Mouse (Mus musculus): ENCODE results near the gene Mrpl22. TPM values are rescaled to one million over a fixed set of nuclear protein-coding genes. Genes with fewer than 3 reads are reported as not detected.
A peak's percentile ranks its signal among the peaks of the same experiment; 100 is the strongest.

Mrpl22 gene
- polyA plus RNA-seq, 1 experiment: 13.3 TPM

DNA sequence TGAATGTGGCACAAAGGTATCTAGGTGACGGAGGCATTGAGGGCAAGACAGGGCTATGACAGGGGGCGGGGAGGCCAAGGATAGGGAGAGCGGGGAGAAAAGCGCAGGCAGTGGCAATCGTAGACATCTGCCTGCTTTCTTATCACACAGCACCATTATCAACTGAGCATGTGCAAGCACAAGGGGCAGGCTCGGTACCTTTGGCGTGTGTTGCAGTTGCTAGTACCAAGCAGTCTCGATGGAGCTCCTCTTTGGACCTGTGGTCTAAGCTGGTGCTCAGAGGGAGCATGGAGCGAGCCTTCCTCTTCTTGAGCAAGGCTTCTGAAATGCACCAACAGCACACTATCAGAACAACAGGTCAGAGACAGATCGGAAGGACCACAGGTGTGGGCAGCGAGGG is 32.6 kb upstream of the Mrpl22 start:
- H3K4me3 ChIP-seq (replicated peaks): no peak overlapping the region
- TF ChIP-seq FLI1 (IDR thresholded peaks at IDR 0.05; ENCODE audit: low read length): no peak
- no peak for TF ChIP-seq GATA1 (IDR thresholded peaks at IDR 0.05; ENCODE audit: borderline replicate concordance, low read length)
- H3K9me3 ChIP-seq: no peaks in the 10 kb centered on the region
- H3K4me1 ChIP-seq: peaks cover 29% of the 10 kb centered on the region
- H3K27me3 ChIP-seq (replicated peaks): no peaks in the 10 kb centered on the region
- H3K36me3 ChIP-seq (replicated peaks; ENCODE audit: low read length): peaks cover 92% of the 10 kb centered on the region

DNA sequence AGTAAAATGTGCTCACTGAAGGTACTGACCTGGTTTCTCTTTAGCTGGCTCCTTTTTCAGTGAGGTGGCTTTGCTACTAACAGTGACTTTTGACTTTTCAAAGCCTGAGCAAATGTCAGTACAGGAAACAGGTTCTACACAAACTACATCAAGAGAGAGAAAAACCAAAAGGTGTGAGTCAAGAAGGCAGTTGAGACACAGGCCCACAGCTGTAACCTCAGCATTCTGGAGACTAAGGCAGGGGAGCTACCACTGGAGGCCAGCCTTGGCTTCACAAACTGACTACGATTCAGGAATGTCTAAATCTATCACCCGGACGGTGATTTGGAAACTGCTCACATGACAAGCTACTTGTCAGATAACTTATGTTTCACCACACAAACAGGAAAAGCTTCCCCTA is 32.0 kb upstream of the Mrpl22 start:
- peaks cover 29% of the 10 kb centered on the region for H3K4me1 ChIP-seq
- TF ChIP-seq GATA1 (IDR thresholded peaks at IDR 0.05; ENCODE audit: borderline replicate concordance, low read length): no peak
- no peak for TF ChIP-seq FLI1 (IDR thresholded peaks at IDR 0.05; ENCODE audit: low read length)
- no peaks in the 10 kb centered on the region for H3K27me3 ChIP-seq (replicated peaks)
- peaks cover 91% of the 10 kb centered on the region for H3K36me3 ChIP-seq (replicated peaks; ENCODE audit: low read length)
- H3K9me3 ChIP-seq: no peaks in the 10 kb centered on the region
- H3K4me3 ChIP-seq (replicated peaks): no peak overlapping the region

DNA sequence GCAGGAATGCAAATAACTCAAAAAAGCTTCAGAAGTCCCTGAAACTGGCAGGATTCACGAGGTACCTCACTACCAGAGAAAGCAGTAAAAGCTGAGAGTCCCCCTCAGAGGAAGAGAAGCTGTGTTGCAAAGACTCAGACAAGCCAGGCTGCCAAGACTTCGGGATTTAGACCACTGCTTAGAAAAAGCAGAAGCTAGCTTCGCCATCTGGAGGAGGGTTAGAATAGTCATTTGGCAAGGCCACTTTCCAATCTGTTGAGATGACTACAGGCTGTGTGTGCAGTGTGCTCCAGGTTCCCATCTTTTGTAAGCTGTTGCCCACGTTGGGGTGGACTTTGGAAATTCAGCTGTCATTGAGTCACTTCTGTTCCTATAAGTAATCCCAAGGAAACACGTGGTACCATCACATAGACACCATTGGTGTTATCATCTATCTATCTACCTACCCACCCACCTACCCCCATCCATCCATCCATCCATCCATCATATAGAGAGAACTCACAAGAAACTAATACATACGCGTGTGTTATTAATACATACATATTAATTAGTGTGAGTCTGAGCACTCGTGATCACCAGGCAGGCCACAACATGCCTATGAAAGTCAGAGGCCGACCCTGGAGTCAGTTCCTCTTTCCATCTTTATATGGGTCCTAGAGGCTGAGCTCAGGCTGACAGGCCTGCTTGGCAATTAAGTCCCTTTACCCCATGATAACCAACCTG is 27.6 kb upstream of the Mrpl22 start:
- H3K36me3 ChIP-seq (replicated peaks; ENCODE audit: low read length): peaks cover 91% of the 10 kb centered on the region
- TF ChIP-seq FLI1 (IDR thresholded peaks at IDR 0.05; ENCODE audit: low read length): no peak
- TF ChIP-seq GATA1 (IDR thresholded peaks at IDR 0.05; ENCODE audit: borderline replicate concordance, low read length): no peak

DNA sequence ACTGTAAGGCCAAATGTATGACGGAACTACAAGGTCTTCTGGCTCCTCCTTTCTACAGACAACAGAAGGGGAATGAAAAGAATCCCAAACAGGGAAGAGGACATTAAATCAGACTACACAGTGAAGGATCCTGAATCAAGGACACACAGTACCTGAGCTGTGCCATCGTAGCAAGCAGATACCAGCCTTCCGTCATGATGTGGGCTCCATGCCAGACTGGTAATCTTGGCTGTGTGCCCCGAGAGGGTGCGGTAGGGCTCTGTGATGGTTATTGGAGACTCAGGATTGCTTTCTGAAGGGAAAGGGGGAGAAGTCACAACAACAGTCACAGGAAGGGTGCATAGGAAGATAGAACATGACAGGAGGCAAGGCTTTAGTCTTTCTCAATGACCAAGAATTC is 25.2 kb upstream of the Mrpl22 start:
- no peak for TF ChIP-seq FLI1 (IDR thresholded peaks at IDR 0.05; ENCODE audit: low read length)
- TF ChIP-seq GATA1 (IDR thresholded peaks at IDR 0.05; ENCODE audit: borderline replicate concordance, low read length): no peak
- H3K4me1 ChIP-seq: no peaks in the 10 kb centered on the region
- H3K27me3 ChIP-seq (replicated peaks): no peaks in the 10 kb centered on the region
- no peaks in the 10 kb centered on the region for H3K9me3 ChIP-seq
- H3K36me3 ChIP-seq (replicated peaks; ENCODE audit: low read length): peaks cover 90% of the 10 kb centered on the region
- no peak overlapping the region for H3K4me3 ChIP-seq (replicated peaks)

More for the DNA sequence above, 27.6 kb upstream of the Mrpl22 start:
- H3K27me3 ChIP-seq (replicated peaks): no peaks in the 10 kb centered on the region
- H3K9me3 ChIP-seq: no peaks in the 10 kb centered on the region
- H3K4me3 ChIP-seq (replicated peaks): no peak overlapping the region
- no peaks in the 10 kb centered on the region for H3K4me1 ChIP-seq

DNA sequence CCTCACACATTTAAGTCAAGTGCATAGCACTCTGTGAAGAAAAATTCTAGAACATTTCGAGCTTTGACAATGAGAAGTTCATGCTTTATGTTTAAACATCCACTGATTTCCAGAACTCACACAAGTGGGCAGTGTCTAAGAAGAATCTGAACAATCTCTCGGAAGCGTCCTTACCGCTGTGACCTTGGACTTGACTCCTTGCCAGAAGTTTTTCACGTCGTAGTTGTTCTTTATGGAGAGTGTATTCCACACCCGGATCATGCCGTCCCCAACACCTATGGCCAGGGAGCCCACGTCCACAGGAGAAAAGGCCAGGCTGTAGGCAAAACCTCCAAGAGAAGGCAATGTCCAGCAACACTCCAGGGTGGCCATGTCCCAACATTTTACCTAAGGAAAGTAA is 16.0 kb upstream of the Mrpl22 start:
- H3K9me3 ChIP-seq: no peaks in the 10 kb centered on the region
- no peaks in the 10 kb centered on the region for H3K27me3 ChIP-seq (replicated peaks)
- H3K4me1 ChIP-seq: no peaks in the 10 kb centered on the region
- no peak overlapping the region for H3K4me3 ChIP-seq (replicated peaks)
- no peak for TF ChIP-seq FLI1 (IDR thresholded peaks at IDR 0.05; ENCODE audit: low read length)
- no peak for TF ChIP-seq GATA1 (IDR thresholded peaks at IDR 0.05; ENCODE audit: borderline replicate concordance, low read length)
- H3K36me3 ChIP-seq (replicated peaks; ENCODE audit: low read length): peaks cover 90% of the 10 kb centered on the region

DNA sequence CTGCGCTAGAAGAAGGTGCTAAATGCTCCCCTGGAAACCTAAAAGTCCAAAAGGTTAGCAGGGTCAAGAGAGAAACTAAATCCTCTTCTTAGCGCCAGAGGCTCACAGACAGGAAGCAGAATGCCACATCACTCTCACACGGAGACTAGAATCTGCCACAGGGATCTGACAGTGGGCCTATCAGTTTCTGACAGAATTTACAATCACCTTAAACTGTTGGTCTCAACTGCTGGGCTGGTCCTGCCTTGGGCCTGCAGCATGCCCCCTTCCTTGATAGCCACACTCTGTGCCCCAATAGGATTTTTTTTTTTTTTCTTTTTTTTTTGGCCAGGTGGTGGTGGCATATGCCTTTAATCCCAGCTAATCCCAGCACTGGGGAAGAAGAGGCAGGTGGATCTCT is 14.6 kb upstream of the Mrpl22 start:
- Histone ChIP-seq H3K4me3 (replicated peaks) (no peak overlapping the region), H3K9me3 (no peaks in the 10 kb centered on the region), H3K27me3 (replicated peaks) (no peaks in the 10 kb centered on the region), H3K4me1 (no peaks in the 10 kb centered on the region), H3K36me3 (replicated peaks; ENCODE audit: low read length) (peaks cover 90% of the 10 kb centered on the region)
- TF ChIP-seq FLI1 (IDR thresholded peaks at IDR 0.05; ENCODE audit: low read length): no peak
- TF ChIP-seq GATA1 (IDR thresholded peaks at IDR 0.05; ENCODE audit: borderline replicate concordance, low read length): no peak

DNA sequence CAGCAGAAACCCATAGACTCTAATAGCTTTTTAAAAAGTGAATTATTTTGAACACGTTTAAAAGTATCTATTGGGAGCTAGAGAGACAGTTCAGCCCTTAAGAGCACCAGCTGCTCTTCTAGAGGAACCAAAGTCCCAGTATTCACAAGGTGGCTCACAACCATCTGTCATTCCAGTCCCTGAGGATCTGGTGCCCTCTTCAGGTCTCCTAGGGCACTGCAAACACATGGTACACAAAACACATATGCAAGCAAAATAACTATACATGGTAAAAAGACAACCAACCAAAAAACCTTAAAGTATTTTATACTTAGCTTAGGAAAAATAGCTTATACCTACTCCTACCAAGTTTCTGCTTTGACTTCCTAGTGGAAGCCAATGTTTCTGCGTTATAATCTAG is 6.4 kb upstream of the Mrpl22 start:
- H3K4me3 ChIP-seq (replicated peaks): no peak overlapping the region
- no peaks in the 10 kb centered on the region for H3K27me3 ChIP-seq (replicated peaks)
- no peaks in the 10 kb centered on the region for H3K9me3 ChIP-seq
- H3K36me3 ChIP-seq (replicated peaks; ENCODE audit: low read length): peaks cover 63% of the 10 kb centered on the region
- peaks cover 22% of the 10 kb centered on the region for H3K4me1 ChIP-seq
- TF ChIP-seq FLI1 (IDR thresholded peaks at IDR 0.05; ENCODE audit: low read length): no peak
- no peak for TF ChIP-seq GATA1 (IDR thresholded peaks at IDR 0.05; ENCODE audit: borderline replicate concordance, low read length)

DNA sequence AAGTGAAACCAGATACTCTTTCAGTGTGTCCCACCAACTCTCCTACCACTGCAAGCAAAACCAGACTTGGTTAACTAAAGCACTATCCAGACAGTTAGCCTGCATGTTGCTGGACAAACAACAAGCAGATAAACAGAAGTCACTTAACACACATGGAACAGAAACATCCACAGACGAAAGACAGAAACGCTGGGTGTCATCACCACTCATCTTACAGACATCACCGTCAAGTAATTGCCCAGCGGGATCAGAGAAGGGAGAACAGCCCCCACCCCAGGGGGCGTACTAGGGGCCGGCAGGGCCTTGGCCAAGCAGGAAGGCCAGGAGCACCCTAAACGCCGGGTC is 3.7 kb upstream of the Mrpl22 start:
- TF ChIP-seq GATA1 (IDR thresholded peaks at IDR 0.05; ENCODE audit: borderline replicate concordance, low read length) (no peak), FLI1 (IDR thresholded peaks at IDR 0.05; ENCODE audit: low read length) (no peak)
- Histone ChIP-seq H3K4me3 (replicated peaks) (peak overlapping the region; percentile 96), H3K27me3 (replicated peaks) (no peaks in the 10 kb centered on the region), H3K36me3 (replicated peaks; ENCODE audit: low read length) (peaks cover 42% of the 10 kb centered on the region), H3K4me1 (peaks cover 35% of the 10 kb centered on the region), H3K9me3 (no peaks in the 10 kb centered on the region)

DNA sequence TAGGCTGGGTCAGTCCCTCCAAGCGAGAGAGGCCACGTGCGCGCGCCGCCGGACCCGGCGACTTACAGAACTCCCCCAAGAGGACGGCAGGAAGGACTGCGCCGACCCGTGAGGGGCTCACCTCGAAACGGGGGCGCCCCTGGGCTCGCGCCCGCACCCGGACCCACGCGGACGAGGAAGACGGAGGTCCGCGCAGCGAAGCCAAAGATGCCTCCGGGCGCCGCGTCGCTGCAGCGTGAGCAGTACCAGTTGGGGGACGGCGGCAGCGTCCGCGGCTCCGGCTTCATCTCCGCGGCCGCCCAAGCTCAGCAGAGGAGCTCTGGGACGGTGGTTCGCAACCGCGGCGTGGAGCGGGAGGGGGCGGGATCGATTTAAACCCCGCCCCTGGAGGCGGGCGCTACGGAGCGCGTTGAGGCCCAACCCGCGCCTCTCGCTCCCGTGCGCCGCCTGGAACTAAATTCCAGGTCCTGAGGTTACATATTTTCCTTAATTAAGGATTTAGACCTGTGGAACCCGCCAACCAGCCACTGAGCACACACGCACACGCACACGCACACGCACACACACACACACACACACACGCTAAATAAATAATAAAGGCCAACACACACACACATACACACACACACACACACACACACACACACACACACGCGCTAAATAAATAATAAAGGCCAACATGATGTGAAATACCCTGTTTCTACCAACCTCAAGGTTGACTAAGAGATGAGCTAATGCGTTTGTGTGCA is 3.1 kb upstream of the Mrpl22 start, which contains the start of gene Gemin5:
Gene Gemin5 (minus strand): TSS at position 373 of the 749 bp plus-strand sequence.
- no peaks in the 10 kb centered on the region for H3K9me3 ChIP-seq
- peaks cover 42% of the 10 kb centered on the region for H3K36me3 ChIP-seq (replicated peaks; ENCODE audit: low read length)
- H3K4me3 ChIP-seq (replicated peaks): peak within 1 kb of the TSS; percentile 96
- TF ChIP-seq GATA1 (IDR thresholded peaks at IDR 0.05; ENCODE audit: borderline replicate concordance, low read length) (no peak), FLI1 (IDR thresholded peaks at IDR 0.05; ENCODE audit: low read length) (no peak)
- H3K4me1 ChIP-seq: peaks cover 35% of the 10 kb centered on the region
- H3K27me3 ChIP-seq (replicated peaks): no peaks in the 10 kb centered on the region

DNA sequence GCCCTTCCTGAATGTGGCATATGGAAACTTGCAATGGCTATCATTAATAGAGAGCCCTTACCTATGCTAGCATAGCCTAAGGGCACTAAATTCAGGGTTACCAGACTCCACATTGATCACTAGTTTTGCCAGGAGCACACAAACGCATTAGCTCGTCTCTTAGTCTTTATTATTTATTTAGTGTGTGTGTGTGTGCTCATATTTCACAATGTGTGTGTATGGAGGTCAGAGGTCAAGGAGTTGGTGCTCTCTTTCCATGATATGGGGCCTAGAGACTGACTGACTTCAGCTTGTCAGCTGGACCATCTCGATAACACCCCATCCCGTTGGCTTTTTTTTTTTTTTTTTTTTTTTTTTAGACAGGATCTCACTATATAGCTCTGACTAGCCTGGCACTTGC is 1.8 kb upstream of the Mrpl22 start:
- no peaks in the 10 kb centered on the region for H3K27me3 ChIP-seq (replicated peaks)
- H3K9me3 ChIP-seq: no peaks in the 10 kb centered on the region
- H3K4me1 ChIP-seq: peaks cover 37% of the 10 kb centered on the region
- no peak overlapping the region for H3K4me3 ChIP-seq (replicated peaks)
- TF ChIP-seq FLI1 (IDR thresholded peaks at IDR 0.05; ENCODE audit: low read length) (no peak), GATA1 (IDR thresholded peaks at IDR 0.05; ENCODE audit: borderline replicate concordance, low read length) (no peak)
- H3K36me3 ChIP-seq (replicated peaks; ENCODE audit: low read length): peaks cover 42% of the 10 kb centered on the region
